Mouse (Mus musculus) adrenal gland, adult (tissue): ENCODE results near the gene 1810055G02Rik.

Source experiments
- DNase-seq, 2 experiments: peaks; one replicate each; pipeline ENCODE4 v3.0.0; 2022 to 2023; ENCODE audit warnings: low spot score in 1 of 2; ENCODE audit not compliant: inconsistent age in 2 of 2

Gene 1810055G02Rik

GRCm38 (mm10) chr19:3694476-3694875 lies 13.6 kb upstream of the 1810055G02Rik start:
- no peak for DNase-seq

GRCm38 (mm10) chr19:3695006-3695405 lies 13.1 kb upstream of the 1810055G02Rik start:
- peak in 1 of 2 experiments; percentile 78 for DNase-seq

DNA sequence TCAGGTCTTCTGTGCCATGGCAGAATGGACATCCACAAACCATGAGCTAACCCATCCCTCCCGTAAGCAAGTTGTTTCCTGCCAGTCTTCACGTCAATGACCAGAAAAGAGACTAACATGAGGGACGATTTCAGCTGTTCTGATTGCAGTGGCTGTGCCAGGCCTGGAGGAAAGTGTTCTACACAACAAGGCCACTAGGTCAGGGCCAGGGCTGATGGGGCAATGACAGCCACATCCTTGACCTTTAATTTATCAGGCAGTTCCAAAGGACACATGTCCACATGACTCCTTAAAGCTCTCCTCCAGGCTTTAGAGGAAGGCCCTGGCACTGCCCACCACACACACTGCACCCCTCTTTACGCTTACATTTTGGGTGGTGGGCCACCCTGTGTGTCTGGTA lies 12.6 kb upstream of the 1810055G02Rik start:
- DNase-seq: peak; percentile 92 to 97

GRCm38 (mm10) chr19:3695976-3696375 lies 12.1 kb upstream of the 1810055G02Rik start:
- no peak for DNase-seq

GRCm38 (mm10) chr19:3698035-3698434 lies 10.1 kb upstream of the 1810055G02Rik start:
- DNase-seq: peak in 1 of 2 experiments; percentile 25

DNA sequence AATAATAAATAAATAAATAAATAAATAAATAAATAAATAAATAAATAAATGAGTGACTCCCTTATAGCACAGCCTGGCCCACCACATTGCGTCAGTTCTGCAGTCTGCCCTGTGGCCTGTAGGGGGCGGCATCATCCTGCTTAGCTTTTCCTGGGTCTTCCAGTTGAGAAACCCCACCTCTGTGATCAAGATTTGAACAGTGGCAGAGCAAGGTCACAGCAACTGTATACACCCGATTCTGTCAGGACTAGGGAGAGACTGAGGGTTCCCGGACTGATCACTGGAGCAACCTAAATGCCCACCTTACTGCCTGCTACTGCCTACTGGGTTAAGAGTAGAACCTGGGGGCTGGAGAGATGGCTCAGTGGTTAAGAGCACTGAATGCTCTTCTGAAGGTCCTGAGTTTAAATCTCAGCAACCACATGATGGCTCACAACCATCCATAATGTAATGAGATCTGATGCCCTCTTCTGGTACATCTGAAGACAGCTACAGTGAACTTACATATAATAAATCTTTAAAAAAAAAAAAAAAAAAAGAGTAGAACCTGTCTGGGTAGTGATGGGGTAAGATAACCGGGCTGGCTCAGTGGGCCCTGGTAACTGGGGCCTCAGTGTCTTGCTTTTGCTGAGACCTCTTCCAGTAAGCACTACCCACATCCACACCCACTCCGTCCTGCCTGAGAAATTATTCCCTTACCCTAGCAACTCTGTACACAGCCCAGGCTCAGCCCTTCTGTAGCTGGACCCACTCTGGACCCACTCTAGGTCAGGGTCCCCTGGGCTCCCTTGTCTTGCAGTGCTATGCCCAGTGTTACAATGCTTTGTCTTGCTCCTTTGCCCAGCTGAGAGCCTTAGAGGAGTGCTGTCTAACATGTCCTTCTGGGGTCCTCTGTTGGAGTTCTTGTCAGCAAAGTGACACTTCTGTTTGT lies 8.3 kb upstream of the 1810055G02Rik start:
- DNase-seq: peak; percentile 81 to 93

DNA sequence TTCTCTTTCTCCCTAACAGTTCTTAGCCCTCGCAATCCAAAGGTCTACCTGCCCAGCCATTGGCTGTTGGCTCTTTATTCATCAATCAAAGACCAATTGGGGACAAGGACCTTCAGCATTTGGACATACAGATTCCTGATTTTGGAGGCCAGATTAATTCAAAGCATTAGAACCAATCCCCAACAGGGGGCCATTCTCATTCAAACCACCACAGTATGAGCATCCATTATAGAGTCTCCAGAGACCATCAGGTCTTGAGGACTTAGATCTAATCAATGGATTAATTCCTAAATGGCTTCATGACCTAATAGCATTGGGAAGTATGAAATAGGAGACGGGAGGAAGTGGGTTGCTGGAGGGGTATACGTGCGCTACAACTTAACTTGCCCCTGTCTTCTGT lies 5.6 kb upstream of the 1810055G02Rik start:
- DNase-seq: no peak

GRCm38 (mm10) chr19:3706258-3706657 lies 1.8 kb upstream of the 1810055G02Rik start:
- DNase-seq: peak in 1 of 2 experiments; percentile 52

DNA sequence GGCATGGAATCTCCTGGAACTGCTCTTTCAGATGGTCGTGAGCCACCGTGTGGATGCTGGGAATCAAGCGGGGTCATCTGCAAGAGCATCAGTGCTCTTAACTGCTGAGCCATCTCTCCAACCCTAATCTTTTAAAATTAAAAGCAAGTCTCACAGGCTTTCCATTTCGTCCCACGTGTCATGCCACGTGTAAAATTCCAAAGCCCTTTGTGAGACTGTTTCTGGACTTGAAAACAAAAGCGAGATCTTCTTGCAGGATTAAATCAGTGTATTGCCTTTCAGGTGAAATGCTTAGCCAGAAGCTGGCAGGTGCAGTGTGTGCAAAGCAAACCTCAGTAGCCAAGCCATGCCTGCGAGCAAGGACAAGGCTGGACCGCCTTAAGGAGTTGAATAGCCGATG lies 540 bp upstream of the 1810055G02Rik start:
- DNase-seq: no peak

- peak in 1 of 2 experiments; percentile 33 for DNase-seq
These were observed 1.1 kb downstream of the 1810055G02Rik start for GRCm38 (mm10) chr19:3709013-3709787.

DNA sequence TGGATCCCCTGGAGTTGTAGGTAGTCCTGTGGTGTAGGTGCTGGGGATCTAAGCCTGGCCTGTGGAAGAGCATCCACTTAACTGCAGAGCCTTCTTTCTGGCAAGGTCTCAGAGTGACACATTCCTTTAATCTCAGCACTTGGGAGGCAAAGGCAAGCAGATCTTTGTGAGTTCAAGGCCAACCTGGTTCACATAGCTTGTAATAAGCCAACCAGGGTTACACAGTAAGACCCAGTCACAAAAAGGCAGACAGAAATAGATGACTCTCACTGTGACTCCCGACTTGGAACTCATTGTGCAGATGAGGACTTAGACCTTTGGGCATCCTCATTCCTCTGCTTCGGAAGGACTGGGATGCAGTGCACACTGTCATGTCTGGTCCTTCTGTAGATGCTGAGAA lies 2.3 kb downstream of the 1810055G02Rik start:
- peak in 1 of 2 experiments; percentile 63 for DNase-seq

DNA sequence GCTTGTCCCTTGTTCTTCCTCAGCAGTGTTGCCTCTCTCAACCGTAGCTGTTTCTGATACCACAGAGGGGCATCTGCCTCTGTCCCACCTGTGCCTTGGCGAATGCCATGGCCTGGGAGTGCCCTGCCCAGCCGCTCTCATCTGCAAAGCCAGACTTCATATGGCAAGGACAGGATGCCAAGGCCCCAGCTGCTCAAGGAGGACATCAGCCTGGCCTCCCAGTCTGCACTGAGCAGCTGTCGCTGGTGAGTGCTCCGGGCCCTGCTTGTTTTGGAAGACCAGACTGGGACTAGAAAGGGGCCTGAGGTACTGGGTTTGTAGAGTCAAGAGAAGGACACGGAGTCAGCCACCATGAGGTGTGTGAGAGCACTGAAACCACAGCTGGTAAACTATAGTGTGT lies 6.3 kb downstream of the 1810055G02Rik start:
- DNase-seq: no peak

DNA sequence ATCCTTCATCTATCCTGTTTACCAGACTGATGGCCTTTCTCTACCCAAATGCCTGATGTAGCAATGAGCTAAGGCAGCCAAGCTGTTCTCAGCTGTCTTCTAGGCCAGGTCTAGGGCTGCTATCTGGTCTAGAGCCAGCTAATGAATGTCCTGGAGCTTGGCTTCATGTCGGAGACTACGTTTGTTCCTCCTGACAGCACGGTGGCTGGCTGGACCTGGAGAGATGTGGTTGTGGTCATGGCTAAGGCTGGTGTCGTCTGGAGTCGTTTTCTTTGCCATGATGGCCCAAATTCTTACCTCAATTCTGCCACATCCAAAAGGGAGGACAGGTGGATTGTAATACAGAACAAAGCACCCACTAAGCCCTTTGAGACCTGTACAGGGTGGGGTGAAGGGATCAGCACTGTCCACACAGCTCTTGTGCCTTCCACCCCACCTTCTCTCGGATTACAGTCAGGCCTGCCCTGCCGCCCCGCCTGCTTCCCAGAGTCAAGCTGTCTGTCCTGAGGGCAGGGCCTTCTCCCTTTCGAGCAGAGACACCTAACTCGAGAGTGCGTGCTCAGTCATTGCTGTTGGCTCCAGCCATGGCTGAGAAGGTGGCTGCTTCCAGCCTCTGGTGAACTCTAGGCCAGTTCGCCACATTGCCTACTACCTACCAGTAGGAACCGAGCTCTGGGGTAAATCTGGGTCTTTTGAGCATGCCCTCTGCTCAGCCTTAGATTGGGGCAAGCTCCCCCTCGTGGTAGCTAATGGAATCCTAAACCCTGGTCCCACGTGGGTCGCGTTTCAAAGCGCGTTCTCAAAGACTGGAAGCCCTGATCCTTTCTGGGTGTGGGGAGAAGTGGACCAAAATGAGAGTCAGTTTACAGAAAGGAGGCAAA lies 10.6 kb downstream of the 1810055G02Rik start:
- DNase-seq: peak; percentile 74 to 92

DNA sequence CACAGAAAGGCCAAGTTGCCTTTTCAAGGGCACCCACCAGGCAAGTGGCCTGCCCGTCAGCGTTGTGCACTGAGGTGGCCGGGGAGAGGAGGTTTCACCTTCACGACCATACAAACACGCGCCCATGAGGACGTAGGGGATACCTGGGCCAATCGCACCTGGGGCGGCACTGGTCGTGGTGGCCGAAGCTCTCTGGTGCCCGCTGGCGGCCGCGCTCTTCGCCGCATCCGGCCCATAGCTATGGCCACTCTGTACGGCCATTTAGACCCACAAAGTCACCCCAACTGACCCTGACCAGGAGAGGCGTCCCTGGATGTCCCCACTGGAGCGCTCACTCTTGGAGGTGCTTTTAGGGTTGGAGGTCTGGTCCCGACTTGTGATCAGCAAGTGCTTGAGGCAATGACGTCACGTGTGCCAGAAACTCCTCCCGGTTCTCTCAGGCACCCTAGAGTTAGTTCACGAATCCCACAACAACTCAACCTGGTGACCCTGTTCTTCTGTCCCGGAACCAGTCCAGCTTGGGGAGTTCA lies 11.3 kb downstream of the 1810055G02Rik start:
- DNase-seq: peak; percentile 73 to 92

DNA sequence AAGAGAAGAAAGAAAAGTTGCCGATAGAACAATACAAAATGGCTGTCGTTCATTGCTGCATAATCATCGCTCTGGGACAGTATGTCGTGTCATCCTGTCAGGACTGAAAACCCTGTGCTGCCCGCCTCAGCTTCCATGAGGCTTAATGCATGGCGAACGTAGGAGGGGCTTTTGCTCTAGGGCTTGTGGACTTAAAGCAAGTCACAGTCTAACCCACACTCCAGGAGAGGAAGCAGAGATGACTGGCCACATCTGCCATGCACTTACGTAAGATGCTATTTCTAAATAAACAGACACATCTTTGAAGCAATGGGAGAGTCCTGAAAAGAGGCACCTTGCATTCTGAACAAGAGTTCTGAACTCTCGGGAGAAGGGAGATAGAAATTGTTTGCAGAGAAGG lies 15.1 kb downstream of the 1810055G02Rik start:
- no peak for DNase-seq

DNA sequence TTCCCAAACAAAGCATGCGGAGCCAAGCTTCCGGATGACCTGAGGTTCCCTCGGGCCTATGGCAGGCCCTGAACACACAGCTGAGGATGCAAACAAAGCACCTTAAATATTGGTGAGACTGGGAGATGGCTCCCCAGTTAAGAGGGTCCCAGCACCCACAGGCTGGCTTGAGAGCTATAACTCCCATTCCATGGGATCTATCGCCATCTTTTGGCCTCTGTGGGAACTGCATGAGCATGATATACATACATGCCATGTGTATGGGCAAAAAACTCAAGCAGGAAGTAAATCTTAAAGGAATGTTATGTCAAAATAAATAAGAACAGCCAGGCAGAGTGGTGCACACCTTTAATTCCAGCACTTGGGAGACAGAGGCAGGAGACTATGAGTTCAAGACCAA lies 15.8 kb downstream of the 1810055G02Rik start:
- peak in 1 of 2 experiments; percentile 67 for DNase-seq

DNA sequence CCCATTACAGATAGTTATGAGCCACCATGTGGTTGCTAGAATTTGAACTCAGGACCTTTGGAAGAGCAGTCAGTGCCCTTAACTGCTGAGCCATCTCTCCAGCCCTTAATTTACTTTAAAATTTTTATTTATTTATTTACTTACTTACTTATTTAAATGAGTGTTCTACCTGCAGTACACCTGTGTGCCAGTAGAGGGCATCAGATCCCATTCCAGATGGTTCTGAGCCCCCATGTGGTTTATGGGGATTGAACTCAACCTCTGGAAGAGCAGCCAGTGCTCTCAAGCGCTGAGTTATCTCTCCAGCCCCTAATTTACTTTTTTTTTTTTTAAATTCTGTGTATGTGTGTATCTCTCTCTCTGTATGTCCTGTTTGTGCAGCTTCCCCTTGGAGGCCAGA lies 16.7 kb downstream of the 1810055G02Rik start:
- DNase-seq: peak; percentile 67 to 92

DNA sequence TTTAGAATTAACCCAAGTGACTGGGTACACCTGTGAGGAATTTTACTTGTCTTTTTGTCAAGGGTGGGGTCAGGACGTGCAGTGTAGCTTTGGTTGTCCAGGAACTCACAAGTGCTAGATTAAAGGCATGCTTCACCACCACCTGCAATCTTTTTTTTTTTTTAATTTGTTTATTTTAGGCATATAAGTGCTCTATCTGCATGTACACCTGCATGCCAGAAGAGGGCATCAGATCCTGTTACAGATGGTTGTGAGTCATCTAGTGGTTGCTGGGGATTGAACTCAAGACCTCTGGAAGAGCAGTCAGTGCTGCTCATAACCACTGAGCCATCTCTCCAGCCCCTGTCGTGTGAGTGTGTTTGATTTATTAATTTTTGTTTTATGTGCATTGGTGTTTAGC lies 20.8 kb downstream of the 1810055G02Rik start:
- no peak for DNase-seq

- DNase-seq: no peak
These were observed 22.9 kb downstream of the 1810055G02Rik start for GRCm38 (mm10) chr19:3730781-3731646.

- DNase-seq: no peak
These were observed 27.9 kb downstream of the 1810055G02Rik start for GRCm38 (mm10) chr19:3736001-3736400.
